Mouse (Mus musculus) liver, adult (tissue): ENCODE results near the gene Zbtb3.

Source experiments
- GATA4 ChIP-seq: IDR thresholded peaks from 2 replicates; pipeline ENCODE4 v1.6.1; 2014; ENCODE audit warnings: mild to moderate bottlenecking, low read length; ENCODE audit not compliant: insufficient replicate concordance

Gene Zbtb3

DNA sequence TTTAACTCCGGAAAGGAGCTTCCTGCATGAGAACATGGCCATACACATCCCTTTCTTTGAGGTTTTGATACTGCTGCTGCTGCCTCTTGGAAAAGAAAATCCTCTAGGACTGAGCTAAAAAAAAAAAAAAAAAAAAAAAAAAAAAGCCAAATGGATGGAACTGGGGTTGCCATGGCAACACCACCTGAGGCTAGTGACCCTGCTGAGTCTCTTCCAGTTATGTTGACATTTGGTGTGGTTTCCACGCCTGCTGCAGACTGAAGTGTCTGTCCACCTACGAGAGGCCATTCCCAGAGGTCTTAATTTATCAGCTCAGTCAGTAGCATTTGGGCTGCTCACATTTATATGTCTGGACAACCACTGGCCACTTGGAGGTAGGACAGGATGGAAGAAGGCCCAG lies 13.8 kb upstream of the Zbtb3 start:
- TF ChIP-seq GATA4, result no peak

DNA sequence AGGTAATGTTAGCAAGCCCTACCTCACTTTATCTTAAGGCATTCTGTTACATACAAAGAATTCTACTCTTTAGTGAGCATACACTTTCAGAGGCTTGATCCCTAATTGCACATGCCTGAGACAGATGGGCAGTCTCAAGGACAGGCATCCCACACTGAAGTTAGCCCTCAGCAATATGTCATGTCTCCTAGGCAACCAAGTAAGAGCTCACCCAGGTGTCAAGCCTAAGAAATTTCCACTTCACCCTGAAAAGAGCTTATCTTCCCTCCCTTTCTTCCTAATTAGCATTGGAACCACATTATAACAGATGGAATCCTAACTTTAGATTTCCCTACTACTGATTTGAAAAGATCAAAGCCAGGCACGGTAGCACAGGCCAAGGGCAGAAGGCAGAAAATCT lies 13.2 kb upstream of the Zbtb3 start:
- no peak for TF ChIP-seq GATA4

DNA sequence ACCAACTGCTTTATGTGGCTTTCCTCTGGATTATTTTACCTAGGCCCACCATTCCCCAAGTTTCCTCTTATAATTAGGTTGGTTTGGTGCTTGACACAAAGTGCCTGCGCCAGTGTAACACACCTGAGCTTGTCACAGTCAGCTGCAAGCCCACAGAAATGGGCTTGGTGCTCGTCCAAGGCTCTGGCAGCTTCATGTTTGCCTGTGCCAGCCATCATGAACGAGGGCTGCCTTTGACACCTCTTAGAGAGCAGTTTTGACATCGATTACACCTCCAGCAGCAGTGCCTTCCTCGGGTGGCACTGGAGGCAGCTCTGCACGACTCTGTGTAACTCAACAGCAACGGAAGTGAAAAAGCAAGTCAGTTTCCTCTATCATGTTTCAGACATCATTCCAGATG lies 12.2 kb upstream of the Zbtb3 start:
- TF ChIP-seq GATA4, result no peak

DNA sequence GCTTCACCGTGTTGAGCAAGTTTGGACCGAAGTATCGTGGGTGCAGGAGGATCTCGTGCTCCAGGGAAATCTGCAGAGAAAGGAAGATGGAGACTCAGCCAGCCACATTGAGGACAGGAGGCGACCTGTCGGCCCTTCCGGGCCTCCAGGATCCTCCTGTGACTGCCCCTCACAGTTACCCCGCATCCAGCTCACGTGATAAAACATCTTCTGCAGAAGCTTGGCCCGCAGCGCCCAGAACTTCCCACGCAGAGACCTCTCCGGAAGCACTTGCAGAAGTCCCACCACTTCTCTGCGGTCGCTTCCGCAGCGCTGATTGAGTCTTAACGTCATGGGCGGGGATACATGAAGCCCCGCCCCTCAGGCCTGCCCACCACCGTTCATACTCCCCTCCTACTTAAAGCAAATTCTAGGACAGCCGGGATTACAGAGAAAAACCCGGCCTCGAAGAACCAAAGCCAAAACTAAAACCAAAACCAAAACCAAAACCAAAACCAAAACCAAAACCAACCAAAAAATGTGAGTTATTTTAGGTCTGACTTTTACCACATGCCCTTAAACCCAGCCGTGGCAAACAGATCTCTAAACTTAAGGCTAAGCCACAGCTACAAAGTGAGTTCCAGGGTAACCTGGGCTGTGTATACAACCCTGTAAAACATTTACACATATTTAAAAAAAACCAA lies 4.0 kb upstream of the Zbtb3 start, which contains the start of gene Polr2g:
Gene Polr2g (minus strand): TSS at position 314 of the 683 bp plus-strand sequence.
- TF ChIP-seq GATA4, result peak; percentile 26; the same call in 1 of the 2 replicates

DNA sequence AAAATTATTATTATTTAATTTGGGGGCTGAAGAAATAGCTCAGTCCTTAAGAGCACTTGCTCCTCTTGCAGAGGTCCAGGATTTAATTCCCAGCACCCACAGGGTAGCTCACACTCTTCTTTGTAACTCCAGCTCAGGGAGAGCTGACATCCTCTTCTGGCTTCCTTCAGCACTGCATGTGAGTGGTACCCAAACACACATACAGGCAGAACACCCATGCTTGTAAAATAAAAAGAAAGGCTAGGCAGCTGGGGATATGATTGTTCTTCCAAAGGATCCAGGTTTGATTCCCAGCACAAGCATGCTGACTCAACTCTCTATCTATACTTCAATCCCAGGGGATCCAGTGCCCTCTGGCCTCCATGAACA lies 3.4 kb upstream of the Zbtb3 start:
- TF ChIP-seq GATA4, result no peak

DNA sequence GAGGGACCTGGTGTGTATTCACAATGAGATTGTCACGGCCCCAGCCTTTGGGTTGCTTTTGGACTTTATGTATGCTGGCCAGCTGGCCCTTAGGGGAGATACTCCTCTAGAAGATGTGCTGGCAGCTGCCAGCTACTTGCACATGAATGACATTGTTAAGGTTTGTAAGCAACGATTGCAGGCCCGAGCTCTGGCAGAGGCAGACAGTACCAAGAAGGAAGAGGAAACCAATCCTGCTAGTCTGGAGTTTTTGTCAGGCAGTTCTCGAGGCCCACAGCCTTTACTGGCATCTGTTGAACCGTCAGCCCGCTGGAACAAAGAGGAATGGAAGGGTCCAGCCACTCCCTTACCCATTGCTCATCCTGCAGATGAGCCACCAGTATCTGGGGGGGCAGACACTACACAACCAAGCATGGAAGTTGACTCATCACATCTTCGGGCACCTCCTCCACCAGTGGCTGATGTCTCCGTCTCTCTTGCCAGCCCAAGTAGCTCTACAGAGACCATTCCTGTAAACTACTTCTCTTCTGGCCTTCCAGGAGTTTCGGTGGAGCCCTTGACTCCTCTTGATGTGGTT lies 937 bp downstream of the Zbtb3 start:
- TF ChIP-seq GATA4, result no peak

DNA sequence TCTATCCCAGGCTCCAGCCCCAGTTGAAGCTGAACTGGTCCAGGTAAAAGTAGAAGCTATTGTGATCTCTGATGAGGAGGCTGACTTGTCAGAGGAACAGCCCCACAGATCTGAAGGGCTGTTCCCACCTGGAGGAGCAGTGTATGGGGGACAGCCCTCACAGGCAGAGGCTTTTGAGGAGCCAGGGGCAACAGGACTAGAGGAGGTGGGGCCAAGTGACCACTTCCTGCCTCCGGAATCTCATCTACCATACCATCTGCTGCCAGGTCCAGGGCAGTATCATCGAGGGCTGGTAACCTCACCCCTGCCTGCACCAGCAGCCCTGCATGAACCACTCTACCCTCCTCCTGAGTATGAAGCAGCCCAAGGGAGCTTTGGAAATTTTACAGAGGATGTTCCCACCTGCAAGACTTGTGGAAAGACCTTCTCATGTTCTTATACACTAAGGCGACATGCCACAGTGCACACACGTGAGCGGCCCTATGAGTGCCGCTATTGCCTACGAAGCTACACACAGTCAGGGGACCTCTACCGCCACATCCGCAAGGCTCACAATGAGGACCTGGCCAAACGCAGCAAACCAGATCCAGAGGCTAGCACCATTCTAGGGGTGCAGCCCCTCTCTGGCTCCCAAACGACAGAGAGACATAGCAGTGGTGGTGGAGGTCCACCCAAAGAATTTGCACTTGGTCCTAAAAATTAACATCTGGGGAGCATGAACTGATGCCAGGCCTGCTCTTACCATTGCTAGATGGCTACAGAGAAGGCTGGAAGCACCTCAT lies 1.7 kb downstream of the Zbtb3 start:
- no peak for TF ChIP-seq GATA4

DNA sequence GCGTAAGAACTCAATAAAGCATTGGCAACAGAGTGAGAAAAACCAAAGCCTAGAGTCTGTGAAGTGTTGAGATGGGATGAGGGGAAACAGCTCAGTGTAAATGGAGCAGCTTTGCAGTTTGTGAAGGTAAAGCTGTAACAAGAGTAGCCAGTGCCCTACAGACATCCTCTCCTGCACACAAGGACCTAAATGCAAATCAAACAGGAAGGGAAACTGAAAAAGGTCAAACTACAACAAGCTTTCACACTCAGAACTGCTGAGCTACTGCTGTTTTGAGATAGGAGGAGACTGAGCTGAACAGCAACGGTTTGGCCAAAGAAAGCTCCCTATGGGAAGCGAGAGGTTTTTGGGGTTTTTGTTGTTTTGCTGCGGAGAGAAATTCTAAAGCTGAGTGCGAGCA lies 4.5 kb downstream of the Zbtb3 start:
- TF ChIP-seq GATA4, result no peak

DNA sequence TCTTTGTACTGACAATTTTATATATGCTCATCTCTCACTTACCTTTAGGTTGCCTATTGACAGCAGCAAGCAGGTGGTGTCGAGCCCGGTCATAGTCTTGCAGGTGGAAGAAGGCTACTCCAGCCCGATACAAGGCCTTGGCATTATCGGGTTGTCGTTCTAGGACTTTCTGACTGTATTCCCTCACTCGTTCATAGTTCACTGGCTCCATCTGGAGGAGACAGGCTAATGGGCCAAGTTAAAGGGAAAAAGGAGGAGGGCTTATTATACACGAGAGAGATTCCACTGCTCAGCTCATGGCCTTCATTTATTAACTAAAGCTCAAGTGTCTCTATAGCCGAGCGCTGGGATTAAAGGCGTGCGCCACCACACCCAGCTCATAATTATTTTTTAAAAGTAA lies 13.5 kb downstream of the Zbtb3 start:
- no peak for TF ChIP-seq GATA4

DNA sequence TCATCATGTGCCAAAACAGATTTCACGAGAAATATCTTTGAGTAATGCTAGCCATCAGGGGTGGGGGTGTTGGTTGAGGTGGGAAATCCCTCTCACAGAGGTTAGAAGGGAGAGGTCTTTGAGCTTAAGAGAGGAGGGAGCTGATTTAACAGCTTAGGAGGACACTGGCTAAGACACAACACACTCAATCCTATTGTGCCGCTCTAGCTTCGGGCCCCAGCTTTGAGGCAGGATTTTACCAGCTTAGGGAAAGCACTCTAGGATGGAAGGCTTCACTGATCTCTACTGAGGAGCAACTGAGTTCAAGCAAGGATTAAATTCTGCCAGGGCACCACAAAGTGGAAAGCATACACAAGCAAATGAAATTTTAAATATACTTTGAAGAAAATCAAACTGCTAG lies 14.6 kb downstream of the Zbtb3 start:
- no peak for TF ChIP-seq GATA4

DNA sequence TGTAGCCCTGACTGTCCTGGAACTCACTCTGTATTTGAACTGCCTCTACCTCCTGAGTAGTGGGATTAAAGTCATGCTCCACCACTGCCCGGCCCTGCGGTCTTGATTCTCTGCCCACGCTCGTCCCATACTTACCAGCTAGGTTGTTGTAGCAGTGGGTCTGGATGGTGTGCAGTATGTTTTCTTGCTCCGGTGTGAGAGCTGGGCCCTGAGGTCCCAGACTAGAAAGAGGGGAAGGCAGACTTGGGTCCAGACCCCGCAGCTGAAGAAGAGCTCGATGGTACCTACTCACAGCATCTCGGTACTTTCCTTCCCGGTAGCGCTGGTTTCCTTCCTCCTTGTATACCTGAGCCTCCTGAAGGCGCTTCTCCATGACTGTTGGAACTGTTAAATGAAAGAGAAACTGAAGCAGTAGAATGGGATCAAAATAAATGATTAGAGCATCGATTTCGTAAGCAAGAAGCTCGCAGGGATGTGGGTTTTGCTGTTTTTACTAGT lies 16.0 kb downstream of the Zbtb3 start:
- no peak for TF ChIP-seq GATA4

DNA sequence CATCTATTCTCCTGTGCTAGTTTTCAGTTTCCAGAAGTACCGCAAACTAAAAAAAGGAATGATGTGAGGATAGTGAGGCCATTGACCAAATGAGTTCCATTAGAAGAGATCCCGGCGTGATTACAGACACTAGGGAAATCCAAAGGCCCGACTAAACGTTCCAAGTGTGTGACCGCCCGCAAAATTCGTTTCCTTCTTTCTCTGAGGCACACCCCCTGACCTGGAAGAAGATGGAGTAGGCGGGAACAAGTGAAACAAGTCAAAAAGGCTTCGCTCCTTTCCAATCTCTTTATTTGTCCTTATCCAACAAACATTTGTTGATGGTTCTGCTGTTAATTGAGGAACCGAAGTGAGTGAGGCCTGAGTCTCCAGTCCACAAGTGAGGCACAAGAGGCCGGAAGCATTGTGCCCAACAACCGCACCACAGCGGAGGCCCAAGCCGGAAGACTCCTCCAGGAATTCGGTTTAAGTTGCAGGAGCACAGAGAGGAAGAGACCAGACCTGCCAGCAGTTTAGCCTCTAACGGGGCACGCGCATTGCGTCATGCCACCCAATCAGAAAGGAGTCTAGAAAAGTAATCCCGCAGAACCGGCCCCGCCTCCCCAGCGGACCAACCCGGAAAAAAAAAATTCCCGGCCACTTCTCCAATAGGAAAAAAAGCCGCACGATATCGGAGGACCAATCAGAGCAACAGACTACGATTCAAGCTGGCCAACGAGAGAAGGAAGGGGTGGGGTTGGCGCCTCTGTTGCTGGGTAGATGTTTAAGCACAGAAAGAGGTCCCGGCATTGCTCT lies 16.6 kb downstream of the Zbtb3 start, which contains the start of gene Ttc9c:
Gene Ttc9c (minus strand): TSS at position 533 of the 795 bp plus-strand sequence.
- TF ChIP-seq GATA4, result no peak

DNA sequence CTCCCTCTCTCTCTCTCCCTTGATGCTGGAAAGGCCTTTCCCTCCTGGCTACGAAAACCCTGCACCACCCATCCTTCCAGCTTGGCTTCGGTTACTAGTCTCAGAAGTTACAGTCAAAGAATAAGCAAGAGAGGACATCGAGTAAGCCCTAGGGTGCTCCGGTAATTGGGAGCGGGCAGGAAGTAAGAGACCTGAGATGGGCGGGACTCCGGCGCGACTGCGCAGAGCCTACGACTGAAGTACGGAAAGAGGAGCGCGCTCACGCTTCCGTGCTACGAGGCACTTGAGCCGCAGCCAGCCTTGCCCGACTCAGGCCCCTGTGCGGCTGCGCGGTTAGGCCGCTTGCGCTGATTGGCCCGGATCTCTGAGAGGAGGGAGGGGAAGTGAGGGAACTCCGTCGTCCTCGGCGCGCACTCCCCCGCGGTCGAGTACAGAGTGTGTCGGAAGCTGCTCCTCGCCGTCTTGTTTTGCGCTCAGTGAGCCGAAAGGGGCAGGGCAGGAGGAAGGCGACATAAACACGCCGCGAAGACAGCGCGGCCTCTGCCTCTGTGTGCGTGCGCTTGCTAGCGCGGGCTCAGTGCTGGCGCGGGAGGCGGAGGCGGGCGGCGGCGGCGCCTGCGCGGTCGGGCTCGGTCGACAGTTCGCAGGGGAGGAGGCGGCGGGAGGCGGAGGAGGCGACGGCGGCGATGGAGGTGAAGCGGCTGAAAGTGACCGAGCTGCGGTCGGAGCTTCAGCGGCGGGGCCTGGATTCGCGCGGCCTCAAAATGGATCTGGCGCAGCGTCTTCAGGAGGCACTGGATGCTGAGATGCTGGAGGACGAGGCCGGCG lies 17.5 kb downstream of the Zbtb3 start, which contains the start of gene Hnrnpul2:
Gene Hnrnpul2 (plus strand): TSS at position 415 of the 828 bp plus-strand sequence.
- no peak; the same call in 1 of the 2 replicates for TF ChIP-seq GATA4

DNA sequence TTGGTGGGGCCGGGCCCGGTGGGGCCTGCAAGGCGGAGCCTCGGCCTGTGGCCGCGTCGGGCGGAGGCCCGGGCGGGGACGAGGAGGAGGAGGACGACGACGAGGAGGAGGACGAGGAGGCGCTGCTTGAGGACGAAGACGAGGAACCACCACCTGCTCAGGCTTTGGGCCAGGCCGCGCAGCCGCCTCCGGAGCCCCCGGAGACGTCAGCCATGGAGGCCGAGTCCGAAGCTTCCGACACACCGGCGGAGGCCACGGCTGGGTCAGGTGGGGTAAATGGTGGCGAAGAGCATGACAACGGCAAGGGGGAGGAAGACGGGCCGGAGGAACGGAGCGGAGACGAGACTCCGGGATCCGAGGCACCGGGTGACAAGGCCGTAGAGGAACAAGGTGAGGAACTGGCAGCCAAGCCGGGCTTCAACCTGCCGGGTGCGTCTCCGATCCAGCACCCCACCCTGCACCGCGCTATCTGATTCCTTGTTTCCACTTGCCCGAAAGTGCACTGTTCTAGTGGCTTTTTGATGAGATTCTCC lies 18.1 kb downstream of the Zbtb3 start:
- TF ChIP-seq GATA4, result no peak
